Mouse (Mus musculus) kidney, postnatal 25 days (tissue): Measurements from ENCODE around the gene Osbpl9.

Experiments
- DNase-seq, 2 experiments: peaks; one replicate each; pipeline ENCODE4 v3.0.0; 2021; ENCODE audit warnings: mixed read lengths in 2 of 2

Gene Osbpl9

DNA sequence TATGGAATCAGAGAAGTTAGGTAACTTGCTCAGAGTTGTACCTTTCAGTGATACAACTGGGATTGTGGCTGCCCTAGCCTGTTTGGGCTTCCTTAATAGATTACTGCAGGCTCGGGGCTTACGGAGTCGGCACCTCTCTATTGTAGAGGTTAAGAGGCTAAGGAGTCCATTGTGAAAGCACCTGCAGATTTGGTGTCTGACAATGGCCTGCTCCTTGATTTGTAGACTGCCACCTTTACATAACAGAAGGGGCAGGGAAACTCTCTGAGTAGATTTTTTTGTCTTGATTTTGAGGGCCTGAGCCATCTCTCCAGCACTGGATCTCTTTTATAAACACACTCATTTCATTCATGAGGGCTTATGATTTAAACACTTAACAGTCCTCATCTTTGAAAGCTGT lies 175.5 kb downstream of the Osbpl9 start:
- no peak for DNase-seq

DNA sequence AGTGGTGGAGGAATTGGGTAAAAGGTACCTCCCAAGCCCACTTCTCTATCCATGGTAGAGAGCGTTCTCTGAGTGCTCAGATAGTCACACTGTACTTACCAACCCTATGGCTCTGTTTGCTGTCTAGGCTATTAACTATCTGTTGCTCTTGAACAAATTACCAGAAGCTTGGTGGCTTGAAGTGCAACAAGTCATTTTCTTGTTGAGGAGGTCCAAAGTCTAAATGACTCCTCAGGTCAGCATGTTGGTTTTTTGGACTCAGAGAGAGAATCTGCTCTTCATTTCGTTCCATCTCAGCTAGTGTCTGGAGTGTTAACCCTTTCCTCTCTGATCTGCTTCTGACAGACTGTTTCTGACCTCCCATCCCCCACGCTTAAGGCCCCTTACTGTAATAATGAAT lies 177.0 kb downstream of the Osbpl9 start:
- DNase-seq = no peak

DNA sequence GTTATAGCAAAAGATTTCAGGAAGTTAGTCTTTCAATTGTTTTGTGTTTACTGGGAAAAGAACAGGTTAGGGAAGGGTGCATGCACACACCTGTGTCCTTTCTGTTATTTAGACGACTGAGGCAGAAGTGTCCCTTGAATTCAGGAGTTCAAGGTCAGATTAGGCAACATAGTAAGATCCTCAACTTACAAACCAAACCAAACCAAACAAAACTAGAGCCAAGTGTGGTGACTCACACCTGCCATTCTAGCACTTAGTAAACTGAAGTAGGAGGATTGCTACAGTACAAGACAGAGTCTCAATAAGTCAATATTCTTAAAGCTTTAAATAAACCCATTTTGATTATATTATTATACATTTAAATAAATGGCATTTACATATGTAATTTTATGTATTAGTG lies 180.1 kb downstream of the Osbpl9 start:
- no peak for DNase-seq

DNA sequence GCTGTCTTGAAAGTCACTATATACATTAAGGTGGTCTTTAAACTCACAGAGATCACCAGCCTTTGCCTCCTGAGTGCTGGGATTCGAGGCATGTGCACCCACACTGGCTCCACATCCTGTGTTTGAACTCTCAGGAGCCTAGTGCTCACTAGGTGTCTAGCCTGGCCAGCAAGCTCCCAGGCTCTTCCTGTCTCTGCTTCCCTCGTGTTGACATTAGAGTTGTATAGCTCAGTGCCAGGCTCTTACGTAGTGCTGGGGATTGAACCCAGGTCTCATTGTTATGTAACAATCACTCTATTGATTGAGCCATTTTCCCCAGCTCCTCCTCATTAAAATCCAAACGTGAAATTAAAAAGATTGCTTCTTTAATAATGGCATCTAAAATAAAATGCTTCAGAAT lies 182.8 kb downstream of the Osbpl9 start:
- no peak for DNase-seq

DNA sequence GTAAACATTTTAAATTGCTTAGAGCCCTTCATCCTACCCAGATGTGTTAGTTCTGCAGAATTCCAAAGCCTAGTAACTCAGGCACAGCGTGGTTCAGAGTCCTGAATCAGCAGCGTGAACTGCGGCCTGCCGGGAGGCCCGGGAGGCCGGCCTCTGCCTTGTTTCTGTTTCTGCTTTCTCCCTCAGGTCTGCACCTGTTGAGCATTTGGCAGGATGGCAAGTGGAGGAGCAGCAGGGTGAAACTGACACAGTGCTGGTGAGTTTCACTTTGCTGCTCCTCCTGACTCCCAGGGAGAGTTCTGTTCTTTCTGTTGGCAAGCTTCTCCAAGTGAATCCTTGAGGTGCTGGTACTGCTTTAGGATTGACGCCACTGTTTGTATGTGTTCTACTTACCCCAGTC lies 184.6 kb downstream of the Osbpl9 start:
- peak; percentile 60 to 81 for DNase-seq

DNA sequence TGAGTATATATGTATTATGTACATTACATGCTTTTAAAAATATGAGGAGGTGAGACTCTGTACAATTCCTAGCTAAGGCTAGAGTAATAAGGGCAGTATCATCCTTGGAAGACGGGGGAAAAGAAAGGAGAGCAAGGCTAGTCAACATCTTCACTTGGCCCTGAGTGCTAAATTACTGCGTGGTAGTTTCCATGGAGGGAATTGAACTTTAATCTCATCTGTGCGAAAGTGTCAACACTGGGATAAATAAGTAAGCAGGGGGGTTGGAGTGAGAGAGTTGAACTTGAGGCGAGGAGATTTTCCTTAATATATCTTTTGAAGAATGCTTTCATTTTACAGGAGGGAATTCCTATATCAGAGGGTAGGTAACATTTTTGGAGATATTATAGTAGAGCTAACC lies 188.0 kb downstream of the Osbpl9 start:
- no peak for DNase-seq
